Mouse (Mus musculus) frontal cortex, postnatal 10 days (tissue): ENCODE measurements at regions not wholly inside any gene's neighbourhood (a gene's known extent, or its start where the extent isn't known, plus 50 kb on each side); places are given as distances from the start of the nearest gene placed in this dataset.
"Not testable (repeated sequence)": the region's sequence is repeated elsewhere in the genome, so short reads cannot be mapped to it uniquely, and the experiment has no call there.

ENCODE experiments used
- DNase-seq, 2 experiments: peaks; one replicate each; pipeline ENCODE4 v3.0.0; 2022; ENCODE audit warnings: low spot score in 2 of 2, mixed read lengths in 1 of 2

- DNase-seq = no peak
These were observed 195.6 kb upstream of the Ctso start for GRCm38 (mm10) chr3:81736838-81737237.

- DNase-seq = no peak
These were observed 190.3 kb upstream of the Ctso start for GRCm38 (mm10) chr3:81742124-81742523.

- no peak for DNase-seq
These were observed 182.2 kb upstream of the Ctso start for GRCm38 (mm10) chr3:81750164-81750563.

- no peak for DNase-seq
These were observed 179.4 kb upstream of the Ctso start for GRCm38 (mm10) chr3:81752955-81753354.

- no peak for DNase-seq
These were observed 172.0 kb upstream of the Ctso start for GRCm38 (mm10) chr3:81760383-81760782.

- DNase-seq = no peak
These were observed 171.5 kb upstream of the Ctso start for GRCm38 (mm10) chr3:81760914-81761313.

GRCm38 (mm10) chr3:81771812-81772211 is 160.6 kb upstream of the Ctso start:
- no peak for DNase-seq

GRCm38 (mm10) chr3:81773012-81773411 is 159.4 kb upstream of the Ctso start:
- DNase-seq = no peak

GRCm38 (mm10) chr3:81782081-81782480 is 150.3 kb upstream of the Ctso start:
- DNase-seq = no peak

GRCm38 (mm10) chr3:81782921-81783541 is 149.4 kb upstream of the Ctso start:
- peak; percentile 27 to 30 for DNase-seq

GRCm38 (mm10) chr3:81788915-81789314 is 143.5 kb upstream of the Ctso start:
- no peak for DNase-seq

GRCm38 (mm10) chr3:81789664-81790063 is 142.7 kb upstream of the Ctso start:
- no peak for DNase-seq

- DNase-seq = no peak
These were observed 130.3 kb upstream of the Ctso start for GRCm38 (mm10) chr3:81802096-81802495.

- no peak for DNase-seq
These were observed 126.7 kb upstream of the Ctso start for GRCm38 (mm10) chr3:81805745-81806144.

GRCm38 (mm10) chr3:81809604-81810003 is 122.8 kb upstream of the Ctso start:
- no peak for DNase-seq

- no peak for DNase-seq
These were observed 112.1 kb upstream of the Ctso start for GRCm38 (mm10) chr3:81820304-81820703.

GRCm38 (mm10) chr3:81829525-81829924 is 102.9 kb upstream of the Ctso start:
- DNase-seq = no peak

GRCm38 (mm10) chr3:81829966-81830599 is 102.3 kb upstream of the Ctso start:
- no peak for DNase-seq

- no peak for DNase-seq
These were observed 96.8 kb upstream of the Ctso start for GRCm38 (mm10) chr3:81835380-81836157.

GRCm38 (mm10) chr3:81836478-81836877 is 95.9 kb upstream of the Ctso start:
- no peak for DNase-seq

GRCm38 (mm10) chr3:81838121-81838520 is 94.3 kb upstream of the Ctso start:
- DNase-seq = not testable (repeated sequence)

GRCm38 (mm10) chr3:81864487-81864886 is 67.9 kb upstream of the Ctso start:
- no peak for DNase-seq
